Mouse (Mus musculus) layer of hippocampus, adult 9-11 months (tissue): ENCODE measurements at regions not wholly inside any gene's neighbourhood (a gene's known extent, or its start where the extent isn't known, plus 50 kb on each side); places are given as distances from the start of the nearest gene placed in this dataset.

ENCODE experiments used
- DNase-seq: peaks from one replicate; pipeline ENCODE4 v3.0.0; 2022

DNA sequence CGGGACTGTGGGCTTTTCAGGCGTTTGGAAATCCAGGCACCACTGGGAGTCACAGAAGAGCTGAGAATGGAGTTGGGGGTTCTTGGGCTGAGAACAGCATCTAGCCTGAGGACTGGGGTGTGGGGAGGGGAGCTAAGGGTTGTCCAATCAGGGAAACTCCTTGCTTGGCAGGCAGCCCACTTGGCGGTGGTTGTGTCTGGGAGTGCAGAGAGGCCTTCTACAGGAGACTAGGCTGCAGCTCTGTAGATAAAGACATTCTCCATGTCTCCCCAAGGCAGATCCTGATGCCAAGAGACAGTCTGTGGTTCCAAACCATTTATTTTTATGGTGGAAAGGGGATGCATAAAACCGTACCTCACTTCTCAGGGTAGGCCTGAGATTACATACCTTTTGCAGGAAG, 774.6 kb downstream of the Brinp1 start:
- DNase-seq: no peak

DNA sequence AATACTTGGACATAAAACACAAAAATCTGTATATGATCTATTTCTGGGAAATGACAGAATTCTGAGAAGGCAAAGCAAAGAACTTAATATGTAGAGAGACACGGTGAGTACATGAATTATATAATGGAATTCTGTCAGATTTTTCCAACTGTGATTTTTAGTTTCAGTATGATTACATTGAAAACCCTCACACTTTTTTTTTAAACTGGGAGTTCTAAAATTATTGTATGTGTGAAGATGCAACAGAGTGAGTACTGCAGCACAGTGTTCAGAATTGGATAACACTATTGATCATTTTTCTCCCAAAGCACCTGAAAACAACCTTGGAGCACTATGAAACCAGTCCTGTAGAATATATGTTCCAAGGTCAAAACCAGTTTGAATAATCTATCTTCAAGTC, 797.7 kb downstream of the Brinp1 start:
- no peak for DNase-seq

DNA sequence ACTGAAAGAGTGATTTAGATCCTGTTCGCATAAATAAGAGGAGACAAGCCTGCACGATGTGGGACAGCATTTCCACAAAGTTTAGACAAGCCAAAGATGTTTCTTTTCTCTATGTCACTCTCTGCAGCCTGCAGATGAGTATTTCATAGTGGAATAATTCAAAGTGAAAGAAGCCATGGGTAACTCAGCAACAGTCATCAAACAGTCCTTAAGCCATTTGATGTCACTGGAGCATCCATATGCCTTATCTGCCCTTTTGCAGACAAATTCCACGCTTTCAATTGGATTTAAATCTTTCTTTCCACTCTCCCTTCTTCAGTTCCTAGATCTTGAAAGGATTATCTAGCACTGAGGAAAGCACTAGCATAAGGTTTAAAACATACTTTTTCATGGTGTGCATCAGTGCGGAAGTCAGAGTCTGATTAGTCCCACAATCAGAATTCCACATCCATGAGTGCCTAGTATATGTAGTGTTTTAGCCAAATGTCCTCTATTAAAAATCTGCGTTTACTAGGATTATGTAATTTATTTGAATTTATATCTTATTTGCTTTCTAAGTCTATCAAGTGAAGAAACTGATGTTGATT, 805.6 kb downstream of the Brinp1 start:
- no peak for DNase-seq

DNA sequence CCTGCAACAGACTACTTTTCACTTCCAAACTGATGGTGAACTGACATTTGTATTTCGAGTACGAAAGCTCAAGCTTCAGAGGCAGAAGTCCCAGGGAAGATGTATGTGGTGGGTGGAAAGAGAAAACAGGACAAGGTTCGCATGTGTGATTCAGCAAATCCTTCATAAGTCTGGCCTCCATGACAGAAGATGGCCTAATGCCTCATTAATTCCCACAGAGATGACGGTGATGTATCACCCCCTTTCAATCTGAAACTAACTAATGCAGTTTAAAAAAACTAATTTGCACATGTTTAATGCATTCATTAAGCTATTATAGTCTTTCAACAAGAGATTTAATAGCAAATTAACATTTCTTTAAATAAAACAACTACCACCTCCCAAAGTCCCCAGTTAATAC, 826.1 kb downstream of the Brinp1 start:
- DNase-seq: no peak

DNA sequence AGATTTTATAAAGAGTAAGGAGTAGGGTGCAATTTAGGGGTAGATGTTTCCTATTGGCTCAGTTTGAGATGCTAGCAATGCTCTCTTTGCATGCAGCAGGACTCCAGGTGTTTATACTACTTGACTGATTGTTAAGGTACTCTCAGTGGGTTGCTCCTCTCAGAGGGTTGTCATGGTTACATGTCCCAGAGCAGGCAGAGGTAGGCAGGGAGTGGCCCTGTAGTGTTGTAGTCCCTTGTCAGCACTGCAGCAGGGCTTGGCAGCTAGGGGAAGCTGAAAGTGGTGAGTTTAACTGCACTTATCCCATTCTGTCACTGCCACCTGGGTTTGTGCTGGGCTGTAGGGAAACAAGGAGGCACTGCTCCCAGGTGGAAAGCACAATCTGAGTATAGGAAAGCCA, 839.7 kb downstream of the Brinp1 start:
- DNase-seq: no peak

DNA sequence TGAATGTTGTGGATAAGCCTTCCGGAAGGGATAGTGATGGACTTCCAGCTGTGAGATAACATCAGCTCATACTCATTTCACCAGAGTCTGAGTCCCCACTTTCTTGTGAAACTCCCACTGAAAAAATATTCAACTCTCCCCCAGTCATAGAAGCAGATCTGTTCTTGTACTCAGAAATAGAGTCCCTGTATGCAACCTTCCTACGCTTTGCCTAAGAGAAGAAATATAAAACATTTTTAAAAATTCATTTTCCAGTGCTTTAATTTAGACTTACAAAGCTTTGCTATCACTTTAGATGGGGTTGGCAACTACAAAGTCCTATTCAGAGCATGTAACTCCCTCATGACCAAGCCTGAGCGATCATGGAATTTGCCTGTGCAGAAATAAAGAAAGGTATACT, 868.9 kb downstream of the Brinp1 start:
- no peak for DNase-seq

DNA sequence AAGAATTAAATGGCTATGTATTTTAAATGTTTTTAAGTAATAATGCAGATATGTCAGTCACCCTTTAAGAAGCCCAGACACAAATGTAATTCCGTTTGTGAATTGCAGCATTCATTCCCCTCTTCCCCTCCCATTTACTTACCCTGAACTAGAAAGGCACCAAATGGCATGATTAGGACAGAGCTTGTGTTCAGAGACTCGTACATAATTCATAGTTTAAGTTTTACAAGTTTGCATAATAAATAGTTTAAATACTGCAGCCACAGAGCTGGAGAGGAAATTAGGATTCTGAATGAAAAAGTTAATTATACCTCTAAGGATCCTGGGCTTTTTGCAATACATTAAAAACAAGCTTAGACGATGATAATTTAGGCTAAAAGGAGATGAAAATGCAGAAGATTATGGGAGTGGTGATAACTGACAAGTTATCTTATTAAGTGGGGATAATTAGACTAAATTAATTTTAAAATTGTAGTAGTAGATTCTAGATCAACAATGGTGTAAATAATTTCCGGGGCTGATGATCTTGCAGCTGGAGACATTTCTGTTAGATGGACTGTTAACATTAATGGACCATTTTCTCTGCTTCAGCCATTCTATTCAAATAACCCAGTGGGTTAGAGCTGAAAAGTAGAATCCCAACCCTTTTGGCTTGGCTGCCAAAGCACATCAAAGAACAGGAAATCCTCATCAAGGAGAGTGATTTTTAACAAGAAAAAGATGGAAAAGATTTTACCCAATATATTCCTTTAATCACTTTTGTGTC, 897.2 kb downstream of the Brinp1 start:
- no peak for DNase-seq

DNA sequence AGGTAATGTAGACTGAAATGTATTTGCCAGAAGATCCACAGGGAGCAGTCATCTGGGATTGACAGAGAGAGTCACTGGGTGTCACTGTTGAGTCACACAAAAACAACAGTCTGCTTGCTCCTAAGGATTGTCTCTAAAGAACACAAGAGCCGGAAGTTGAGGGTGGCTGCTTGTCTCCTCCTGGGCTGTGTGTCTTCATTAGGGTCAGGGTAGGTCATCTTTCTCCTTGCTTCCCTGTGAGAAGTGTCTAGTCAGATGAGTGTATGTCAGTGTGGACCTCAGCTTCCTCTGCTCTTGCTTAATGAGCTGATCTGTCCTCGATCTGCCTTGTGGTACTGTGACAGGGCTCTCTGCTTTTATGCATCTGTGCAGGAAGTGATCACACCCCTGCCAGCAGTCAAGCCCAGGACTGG, 931.3 kb downstream of the Brinp1 start:
- peak; percentile 67 for DNase-seq

DNA sequence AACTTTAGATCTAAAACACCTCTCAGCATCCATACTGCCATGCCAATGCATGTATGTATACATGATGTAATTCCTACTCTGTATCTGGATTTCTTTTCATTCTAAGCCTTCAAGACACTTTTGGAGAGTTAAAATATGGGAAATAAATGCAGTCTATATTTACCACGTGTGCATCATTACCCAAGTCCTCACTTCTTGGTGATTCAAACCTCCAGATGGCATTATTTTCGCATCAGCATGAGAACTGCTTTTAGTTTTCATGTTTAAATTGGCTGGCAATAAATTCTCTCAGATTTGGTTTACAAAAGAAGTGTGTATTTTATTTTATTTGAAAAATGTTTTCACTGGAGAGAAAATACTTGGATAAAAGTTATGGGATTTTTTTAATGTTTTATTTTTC, 942.8 kb downstream of the Brinp1 start:
- DNase-seq: peak; percentile 20

DNA sequence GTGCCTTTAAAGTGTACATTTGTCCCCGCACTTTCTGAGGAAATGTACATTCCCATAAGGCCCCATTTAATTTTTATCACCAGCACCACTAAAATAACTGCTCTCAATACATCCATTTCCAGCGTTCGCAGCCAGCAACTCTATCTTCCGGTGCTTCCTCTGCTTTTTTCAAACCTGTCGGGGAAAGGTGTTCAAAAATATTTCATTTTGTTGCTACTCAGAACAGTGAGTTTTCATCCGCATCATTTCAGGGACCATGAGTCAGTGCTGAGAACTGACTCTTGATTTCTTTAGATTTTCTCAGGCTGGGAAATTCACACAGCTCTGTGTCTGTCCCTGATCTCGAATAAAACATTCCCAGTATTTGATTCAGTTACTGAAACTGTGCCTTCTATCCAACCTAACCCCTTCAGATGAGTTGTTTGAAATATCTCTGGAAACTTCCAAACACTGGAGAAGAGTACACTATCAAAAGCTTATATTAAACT, 959.4 kb downstream of the Brinp1 start:
- DNase-seq: no peak

DNA sequence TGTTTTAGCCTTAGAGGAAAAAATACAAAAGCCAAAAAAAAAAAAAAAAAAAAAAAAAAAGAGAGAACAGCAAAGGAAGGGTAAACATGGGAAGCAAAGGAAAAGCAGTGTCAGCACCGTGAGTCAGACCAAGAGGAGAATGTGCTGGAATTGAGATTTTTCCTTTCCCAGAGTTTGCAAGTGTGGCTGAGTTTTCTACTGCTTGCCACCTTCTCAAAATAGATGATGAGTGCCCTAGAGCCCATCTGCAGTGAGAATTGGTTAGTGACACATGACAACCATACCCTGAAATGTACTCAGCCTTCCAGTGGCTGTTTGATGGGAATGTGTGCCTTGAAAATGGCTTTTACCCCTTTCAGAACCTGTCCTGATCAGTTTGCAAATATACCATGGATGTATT, 990.7 kb downstream of the Brinp1 start:
- DNase-seq: no peak

DNA sequence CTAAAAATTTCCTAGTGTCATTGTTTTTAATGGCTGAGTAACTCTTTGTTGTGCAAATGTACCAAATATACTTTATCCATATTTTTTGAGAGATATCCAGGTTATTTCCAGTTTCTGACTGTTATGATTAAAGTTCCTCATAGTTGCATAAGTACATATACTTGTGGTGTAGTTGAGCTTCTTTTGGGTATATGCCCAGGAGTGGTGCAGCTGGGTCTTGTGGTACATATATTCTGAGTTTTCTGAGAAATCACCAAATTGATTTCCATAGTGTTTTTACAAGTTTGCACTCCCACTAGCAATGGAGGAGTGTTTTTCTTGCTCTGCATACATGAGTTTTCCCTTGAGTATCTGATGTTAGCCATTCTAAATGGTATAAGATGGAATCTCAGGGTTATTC, 1006.2 kb downstream of the Brinp1 start:
- no peak for DNase-seq

DNA sequence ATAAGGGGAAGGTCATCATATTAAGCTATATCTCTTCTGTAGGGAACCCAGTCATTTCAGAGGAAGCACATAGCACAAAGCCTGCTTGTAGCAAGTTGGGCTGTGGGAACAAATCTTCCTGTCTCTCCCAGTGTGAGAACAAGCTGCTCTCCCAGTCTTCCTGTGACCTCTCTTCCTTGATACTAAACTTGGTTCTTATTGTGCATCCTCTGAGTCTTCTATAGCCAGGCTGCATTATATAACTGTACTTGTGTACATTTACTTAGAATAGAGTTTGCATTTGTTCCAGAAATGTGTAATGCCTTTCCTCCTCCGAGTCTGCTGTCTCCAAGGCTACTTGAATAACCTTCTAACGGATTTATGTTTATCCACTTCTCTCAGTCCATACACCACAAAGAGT, 1021.7 kb downstream of the Brinp1 start:
- DNase-seq: peak; percentile 3

DNA sequence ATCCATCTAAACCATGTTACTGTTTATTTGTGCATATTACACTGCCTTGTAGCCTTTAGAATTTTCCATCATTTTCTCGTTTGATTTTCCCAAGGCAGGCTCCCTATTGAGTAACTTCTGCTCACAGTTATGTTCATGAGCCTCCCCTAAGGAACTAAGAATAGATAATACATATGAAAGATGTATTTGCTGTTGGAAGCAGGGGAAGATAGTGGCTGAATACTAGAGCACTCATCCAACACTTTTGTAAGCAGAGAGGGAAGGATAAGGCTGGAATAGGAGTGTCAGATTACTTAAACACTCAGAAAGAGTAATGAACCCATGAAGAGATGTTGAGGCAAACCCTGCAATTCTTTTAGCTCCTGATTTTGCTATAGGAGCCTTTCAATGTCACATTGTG, 1055.1 kb downstream of the Brinp1 start:
- no peak for DNase-seq

DNA sequence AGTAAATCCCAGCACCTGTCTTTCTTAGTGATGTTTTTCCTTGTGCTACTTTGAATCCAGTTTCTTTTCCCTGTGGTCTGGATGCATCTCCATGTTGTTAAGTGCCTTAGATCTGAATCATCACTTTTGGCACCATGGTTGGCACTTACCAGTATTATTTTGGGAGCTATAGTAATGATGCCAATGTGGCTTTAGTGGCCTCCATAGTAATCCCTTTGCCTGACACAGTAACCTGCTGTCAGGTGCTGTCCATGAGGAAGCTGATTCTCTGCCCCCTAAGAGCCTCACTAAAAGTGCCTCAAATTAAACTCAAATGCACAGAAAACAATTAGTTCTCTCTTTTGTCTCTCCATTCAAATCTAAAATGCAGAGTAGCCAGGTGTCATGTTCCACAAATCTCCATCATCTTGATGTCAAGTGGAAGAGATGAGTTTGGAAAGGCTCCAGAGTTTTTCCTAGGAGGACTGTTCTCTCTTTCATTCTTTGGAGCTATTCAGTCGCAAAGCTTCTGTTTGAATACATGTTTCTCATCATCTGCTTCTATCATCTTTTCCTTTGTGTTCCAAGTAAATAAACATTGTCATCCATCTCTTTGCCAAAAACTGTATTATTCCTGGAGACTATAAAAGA, 1062.1 kb downstream of the Brinp1 start:
- DNase-seq: no peak

DNA sequence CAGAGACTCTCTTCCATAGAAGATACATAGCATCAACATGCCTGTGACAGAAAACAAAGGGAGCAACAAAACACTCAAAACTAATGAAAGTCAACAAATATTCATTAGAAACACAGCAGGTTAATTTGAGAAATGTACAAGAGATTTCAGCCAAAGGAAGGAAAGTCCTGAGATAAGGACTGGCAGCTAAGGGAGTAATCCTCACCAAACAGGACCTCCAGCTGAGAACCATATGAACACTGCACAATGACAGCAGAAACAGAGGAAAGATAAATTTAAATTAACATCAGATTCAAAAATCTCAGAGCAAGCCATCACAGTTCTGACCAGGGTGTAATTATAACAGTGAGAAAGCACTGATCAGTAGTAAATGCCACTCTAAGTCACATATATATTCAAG, 1060.6 kb downstream of the Tlr4 start:
- DNase-seq: no peak

DNA sequence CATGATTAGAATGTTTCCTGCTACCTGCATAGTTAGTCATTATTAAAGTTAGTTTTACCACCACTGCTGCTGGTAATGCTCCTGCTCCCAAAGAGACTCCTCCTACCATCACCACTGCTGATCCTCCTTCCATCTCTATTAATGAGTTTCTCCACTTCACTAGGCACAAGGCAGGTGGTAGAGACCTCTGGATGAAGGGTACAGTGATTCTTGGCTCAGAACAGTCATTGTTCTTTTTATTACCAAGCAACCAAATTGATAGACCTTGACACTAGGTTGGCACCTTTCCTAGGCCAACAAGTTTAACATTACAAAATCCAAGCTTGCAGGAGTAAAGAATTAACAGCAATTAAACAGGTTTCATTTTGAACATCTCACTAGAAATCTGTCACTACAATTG, 1057.8 kb downstream of the Tlr4 start:
- no peak for DNase-seq

DNA sequence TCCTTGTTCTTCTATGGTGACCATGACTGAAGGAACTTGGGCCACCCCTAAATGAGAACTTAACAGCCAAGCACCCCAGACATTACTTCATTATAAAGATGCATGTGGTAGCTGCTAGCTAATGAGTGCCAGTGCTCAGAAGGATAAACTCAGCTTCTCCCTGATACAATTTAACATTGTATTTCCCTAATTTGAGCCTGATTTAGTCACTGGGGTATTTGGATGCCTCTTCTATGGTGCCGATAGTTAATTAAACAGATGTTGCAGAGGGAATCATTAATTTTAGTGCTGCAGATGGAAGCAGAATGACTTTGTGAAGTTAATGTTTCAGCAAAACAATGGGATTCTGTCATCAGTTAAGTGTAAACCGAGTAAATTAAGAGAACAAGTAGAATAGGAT, 1034.8 kb downstream of the Tlr4 start:
- DNase-seq: no peak

DNA sequence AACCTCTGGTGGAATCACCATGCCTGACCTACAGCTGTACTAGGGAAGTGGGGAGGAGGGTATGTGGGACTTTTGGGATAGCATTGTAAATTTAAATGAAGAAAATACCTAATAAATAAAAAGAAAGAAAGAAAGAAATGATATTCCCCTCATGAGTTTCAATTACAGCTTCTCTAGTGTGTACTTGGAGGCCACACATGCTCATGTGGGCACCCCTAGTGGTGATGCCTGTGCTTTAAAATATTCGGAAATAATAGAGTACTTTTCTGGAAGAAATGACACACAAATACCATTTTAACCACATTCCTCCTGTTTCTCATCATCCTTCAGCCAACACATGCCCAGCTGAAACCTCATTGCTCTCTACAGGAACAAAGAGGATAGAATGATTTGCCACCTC, 1034.4 kb downstream of the Tlr4 start:
- no peak for DNase-seq

DNA sequence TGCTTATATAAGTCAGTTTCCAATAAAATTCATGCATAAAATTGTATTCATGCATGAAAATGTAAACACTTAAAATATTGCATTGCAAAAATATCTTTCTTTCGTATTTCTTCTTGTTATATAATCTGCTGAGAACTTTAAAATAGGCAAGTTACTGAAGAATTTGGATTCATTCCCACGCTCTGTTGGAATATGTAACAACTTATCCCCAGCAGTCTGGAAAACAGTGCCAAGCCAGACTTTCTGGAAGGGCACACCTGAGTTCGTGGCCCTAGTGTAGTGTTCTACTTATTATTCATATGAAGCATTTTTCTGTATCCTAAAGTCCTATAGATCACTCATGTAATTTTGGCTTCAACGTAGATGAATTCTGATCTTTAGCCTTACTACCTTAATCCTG, 1025.6 kb downstream of the Tlr4 start:
- no peak for DNase-seq

DNA sequence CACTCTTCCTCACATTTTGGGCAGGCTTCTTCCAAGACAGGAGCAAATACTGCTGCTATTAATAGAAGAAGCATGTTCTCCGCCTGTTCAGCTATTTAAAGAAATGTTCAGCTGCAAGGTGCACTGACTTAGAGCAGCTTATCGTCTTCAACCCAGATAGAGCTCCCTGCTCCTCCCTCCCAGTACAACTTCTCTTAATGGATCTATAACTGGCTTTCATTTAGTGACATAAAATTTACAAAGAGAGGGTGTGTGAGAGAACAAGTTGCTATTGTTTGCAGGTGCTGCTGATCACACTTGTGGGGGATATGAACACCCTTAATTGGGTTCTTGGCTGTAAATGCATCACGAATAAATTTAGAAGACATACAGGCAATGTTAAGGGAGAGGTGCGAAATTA, 1006.0 kb downstream of the Tlr4 start:
- DNase-seq: peak; percentile 6

DNA sequence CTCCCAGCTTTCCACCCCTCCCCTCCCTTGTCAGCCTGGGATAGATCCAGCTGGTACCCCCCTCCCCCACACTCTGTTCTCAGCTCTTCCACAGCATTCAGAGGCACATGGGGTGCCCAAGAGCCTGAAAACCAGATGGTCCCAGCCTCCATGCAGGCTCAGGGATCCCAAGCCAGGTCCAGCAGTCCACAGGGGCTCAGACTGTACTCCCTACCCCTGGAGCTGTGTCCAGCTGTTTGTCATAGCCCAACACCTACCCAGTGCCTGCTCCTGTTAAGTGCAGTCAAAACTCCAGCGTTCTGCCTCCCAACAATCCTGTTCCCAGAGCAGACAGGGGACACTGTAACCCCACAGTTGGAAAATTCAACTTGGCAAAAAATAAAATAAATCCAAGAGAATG, 998.1 kb downstream of the Tlr4 start:
- no peak for DNase-seq

DNA sequence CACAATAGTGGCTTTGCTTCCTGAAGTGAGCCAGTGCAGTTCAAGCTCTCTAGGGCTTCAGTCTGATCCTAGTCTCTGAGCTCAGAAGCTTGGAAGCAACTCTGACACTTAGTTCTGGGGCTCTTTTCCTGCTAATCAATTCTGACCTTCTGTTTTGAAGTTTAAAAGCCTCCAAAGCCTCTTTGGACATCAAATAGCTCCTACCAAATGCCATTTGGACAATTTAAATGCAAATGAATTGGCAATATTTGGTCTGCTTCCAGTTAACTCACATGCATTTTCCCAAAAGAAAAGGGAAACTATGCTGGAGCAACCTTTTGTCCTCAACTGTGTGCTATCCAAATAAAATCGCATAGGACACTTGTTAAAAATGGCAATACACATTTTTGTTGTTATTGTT, 968.7 kb downstream of the Tlr4 start:
- DNase-seq: no peak
